Mouse (Mus musculus): ENCODE data around the gene Nfib. TPM values are rescaled to one million over a fixed set of nuclear protein-coding genes. Genes with fewer than 3 reads are reported as not detected.
A peak's percentile ranks its signal among the peaks of the same experiment; 100 is the strongest.

Nfib gene
- polyA plus RNA-seq, 1 experiment = 44.3 TPM

GRCm38 (mm10) chr4:82497141-82497566 is 208.4 kb downstream of the Nfib start:
- Histone ChIP-seq H3K27me3 (ENCODE audit: control insufficient read depth, insufficient read depth, low read length) (no peaks in the 10 kb centered on the region), H3K4me1 (ENCODE audit: control insufficient read depth, insufficient read depth, low read length) (peaks cover 25% of the 10 kb centered on the region), H3K4me3 (replicated peaks; ENCODE audit: insufficient read depth, low read depth, low read length) (peak overlapping the region; percentile 44), H3K27ac (ENCODE audit: insufficient read depth, low read length) (peak overlapping the region; percentile 11; the same call in 1 of the 2 replicates)
- peak; percentile 64 to 73 for DNase-seq
- TF ChIP-seq POLR2A (IDR thresholded peaks at IDR 0.05; ENCODE audit: borderline replicate concordance, insufficient read depth, low read length) (no peak), CTCF (IDR thresholded peaks at IDR 0.05; ENCODE audit: borderline replicate concordance, insufficient read depth, low read depth, low read length) (no peak)
- WGBS = 6% methylated on average over 8 of the region's 8 CpGs

DNA sequence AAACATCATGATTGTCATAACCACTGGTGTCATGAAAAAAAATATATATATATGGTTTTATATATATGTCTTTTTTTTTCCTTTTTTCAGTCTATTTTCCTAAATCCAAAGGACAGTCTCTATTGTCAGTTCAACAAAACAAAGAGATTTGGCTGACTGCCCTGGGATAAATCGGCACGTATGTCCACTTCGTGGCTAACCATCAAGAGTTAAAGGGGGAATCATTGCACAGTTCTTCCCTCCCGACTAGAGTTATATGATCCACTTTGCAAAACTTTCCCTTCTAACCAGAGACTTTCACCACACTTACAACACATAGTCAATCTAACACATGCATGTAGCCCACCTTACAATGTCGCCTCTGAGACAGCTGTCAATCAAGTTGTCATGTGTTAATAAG is 209.2 kb downstream of the Nfib start:
- Histone ChIP-seq H3K4me1 (ENCODE audit: control insufficient read depth, insufficient read depth, low read length) (peaks cover 25% of the 10 kb centered on the region), H3K4me3 (replicated peaks; ENCODE audit: insufficient read depth, low read depth, low read length) (peak overlapping the region; percentile 20), H3K27ac (ENCODE audit: insufficient read depth, low read length) (no peak overlapping the region), H3K27me3 (ENCODE audit: control insufficient read depth, insufficient read depth, low read length) (no peaks in the 10 kb centered on the region)
- TF ChIP-seq POLR2A (IDR thresholded peaks at IDR 0.05; ENCODE audit: borderline replicate concordance, insufficient read depth, low read length) = no peak
- TF ChIP-seq CTCF (IDR thresholded peaks at IDR 0.05; ENCODE audit: borderline replicate concordance, insufficient read depth, low read depth, low read length) = no peak
- no peak for DNase-seq
- whole genome bisulfite sequencing = 4% methylated on average over 5 of the region's 5 CpGs

GRCm38 (mm10) chr4:82495605-82496004 is 209.9 kb downstream of the Nfib start:
- H3K4me3 ChIP-seq (replicated peaks; ENCODE audit: insufficient read depth, low read depth, low read length) = no peak overlapping the region
- peaks cover 25% of the 10 kb centered on the region for H3K4me1 ChIP-seq (ENCODE audit: control insufficient read depth, insufficient read depth, low read length)
- WGBS = 44% methylated on average over 6 of the region's 6 CpGs
- H3K27ac ChIP-seq (ENCODE audit: insufficient read depth, low read length) = no peak overlapping the region; the same call in 1 of the 2 replicates
- DNase-seq = no peak
- TF ChIP-seq CTCF (IDR thresholded peaks at IDR 0.05; ENCODE audit: borderline replicate concordance, insufficient read depth, low read depth, low read length) = no peak
- TF ChIP-seq POLR2A (IDR thresholded peaks at IDR 0.05; ENCODE audit: borderline replicate concordance, insufficient read depth, low read length) = no peak
- H3K27me3 ChIP-seq (ENCODE audit: control insufficient read depth, insufficient read depth, low read length) = no peaks in the 10 kb centered on the region

GRCm38 (mm10) chr4:82494829-82495228 is 210.7 kb downstream of the Nfib start:
- Histone ChIP-seq H3K4me3 (replicated peaks; ENCODE audit: insufficient read depth, low read depth, low read length) (no peak overlapping the region), H3K27me3 (ENCODE audit: control insufficient read depth, insufficient read depth, low read length) (no peaks in the 10 kb centered on the region), H3K27ac (ENCODE audit: insufficient read depth, low read length) (no peak overlapping the region), H3K4me1 (ENCODE audit: control insufficient read depth, insufficient read depth, low read length) (peaks cover 30% of the 10 kb centered on the region)
- 50% methylated on average over 10 of the region's 10 CpGs for WGBS
- DNase-seq = peak; percentile 55 to 73
- no peak for TF ChIP-seq CTCF (IDR thresholded peaks at IDR 0.05; ENCODE audit: borderline replicate concordance, insufficient read depth, low read depth, low read length)
- TF ChIP-seq POLR2A (IDR thresholded peaks at IDR 0.05; ENCODE audit: borderline replicate concordance, insufficient read depth, low read length) = no peak

DNA sequence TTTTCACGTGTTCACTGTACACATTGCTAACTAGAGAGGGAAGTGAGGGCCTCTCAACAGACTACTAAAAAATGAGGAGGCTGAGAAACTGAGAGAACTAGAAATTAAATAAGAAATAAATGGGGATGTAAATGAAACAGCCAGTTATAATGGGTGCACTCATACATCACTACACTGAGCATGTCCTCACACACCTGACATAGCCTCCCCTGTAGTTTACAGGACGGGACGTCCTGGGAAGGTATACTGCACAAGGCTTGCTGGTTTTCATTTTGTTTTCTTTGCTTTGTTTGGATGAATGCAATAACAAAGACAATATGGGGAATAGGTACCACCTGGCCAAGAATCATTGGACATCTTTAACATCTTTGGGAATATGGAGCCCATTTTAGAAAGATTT is 211.1 kb downstream of the Nfib start:
- Histone ChIP-seq H3K4me1 (ENCODE audit: control insufficient read depth, insufficient read depth, low read length) (peaks cover 32% of the 10 kb centered on the region), H3K4me3 (replicated peaks; ENCODE audit: insufficient read depth, low read depth, low read length) (no peak overlapping the region), H3K27ac (ENCODE audit: insufficient read depth, low read length) (no peak overlapping the region), H3K27me3 (ENCODE audit: control insufficient read depth, insufficient read depth, low read length) (no peaks in the 10 kb centered on the region)
- peak in 1 of 2 experiments; percentile 7 for DNase-seq
- 79% methylated on average over 3 of the region's 3 CpGs for WGBS
- TF ChIP-seq POLR2A (IDR thresholded peaks at IDR 0.05; ENCODE audit: borderline replicate concordance, insufficient read depth, low read length) = no peak
- no peak for TF ChIP-seq CTCF (IDR thresholded peaks at IDR 0.05; ENCODE audit: borderline replicate concordance, insufficient read depth, low read depth, low read length)

- DNase-seq = peak in 1 of 2 experiments; percentile 11
- Histone ChIP-seq H3K4me3 (replicated peaks; ENCODE audit: insufficient read depth, low read depth, low read length) (no peak overlapping the region), H3K27ac (ENCODE audit: insufficient read depth, low read length) (no peak overlapping the region), H3K27me3 (ENCODE audit: control insufficient read depth, insufficient read depth, low read length) (no peaks in the 10 kb centered on the region), H3K4me1 (ENCODE audit: control insufficient read depth, insufficient read depth, low read length) (peaks cover 32% of the 10 kb centered on the region)
- 33% methylated on average over 1 of the region's 1 CpGs for WGBS
- no peak for TF ChIP-seq CTCF (IDR thresholded peaks at IDR 0.05; ENCODE audit: borderline replicate concordance, insufficient read depth, low read depth, low read length)
- TF ChIP-seq POLR2A (IDR thresholded peaks at IDR 0.05; ENCODE audit: borderline replicate concordance, insufficient read depth, low read length) = no peak
These were observed 211.7 kb downstream of the Nfib start for GRCm38 (mm10) chr4:82493865-82494264.

DNA sequence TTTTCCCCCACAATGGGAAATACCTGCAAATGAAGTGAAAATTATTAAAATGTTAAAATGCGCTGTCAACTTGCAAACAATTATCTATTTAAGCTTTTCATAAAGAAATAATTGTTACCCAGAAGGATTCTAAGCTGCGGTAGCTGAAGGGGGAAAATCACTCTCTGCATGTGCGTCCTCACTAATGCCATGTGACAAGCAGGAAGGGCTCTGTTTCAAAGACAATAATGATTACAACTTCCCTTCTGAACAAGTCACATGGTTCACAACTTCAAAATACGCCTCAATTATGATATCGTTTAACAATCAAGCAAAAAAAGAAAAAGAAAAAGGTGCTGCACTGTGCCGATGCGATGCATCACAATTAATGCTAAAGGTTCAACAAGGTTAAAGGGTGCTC is 212.2 kb downstream of the Nfib start:
- Histone ChIP-seq H3K4me1 (ENCODE audit: control insufficient read depth, insufficient read depth, low read length) (peaks cover 32% of the 10 kb centered on the region), H3K4me3 (replicated peaks; ENCODE audit: insufficient read depth, low read depth, low read length) (no peak overlapping the region), H3K27ac (ENCODE audit: insufficient read depth, low read length) (no peak overlapping the region), H3K27me3 (ENCODE audit: control insufficient read depth, insufficient read depth, low read length) (no peaks in the 10 kb centered on the region)
- WGBS = 27% methylated on average over 7 of the region's 7 CpGs
- TF ChIP-seq CTCF (IDR thresholded peaks at IDR 0.05; ENCODE audit: borderline replicate concordance, insufficient read depth, low read depth, low read length) = no peak
- TF ChIP-seq POLR2A (IDR thresholded peaks at IDR 0.05; ENCODE audit: borderline replicate concordance, insufficient read depth, low read length) = no peak
- DNase-seq = peak in 1 of 2 experiments; percentile 7

GRCm38 (mm10) chr4:82492737-82493136 is 212.8 kb downstream of the Nfib start:
- Histone ChIP-seq H3K27ac (ENCODE audit: insufficient read depth, low read length) (no peak overlapping the region), H3K4me1 (ENCODE audit: control insufficient read depth, insufficient read depth, low read length) (peaks cover 30% of the 10 kb centered on the region), H3K4me3 (replicated peaks; ENCODE audit: insufficient read depth, low read depth, low read length) (no peak overlapping the region), H3K27me3 (ENCODE audit: control insufficient read depth, insufficient read depth, low read length) (no peaks in the 10 kb centered on the region)
- DNase-seq = peak in 1 of 2 experiments; percentile 17
- WGBS = 19% methylated on average over 2 of the region's 2 CpGs
- TF ChIP-seq POLR2A (IDR thresholded peaks at IDR 0.05; ENCODE audit: borderline replicate concordance, insufficient read depth, low read length) (no peak), CTCF (IDR thresholded peaks at IDR 0.05; ENCODE audit: borderline replicate concordance, insufficient read depth, low read depth, low read length) (no peak)
